Mouse (Mus musculus) testis, adult 2 months (tissue): ENCODE measurements at regions not wholly inside any gene's neighbourhood (a gene's known extent, or its start where the extent isn't known, plus 50 kb on each side); places are given as distances from the start of the nearest gene placed in this dataset.

Experiments
- CTCF ChIP-seq: fragments of 200-500 bp; IDR thresholded peaks from 2 replicates; pipeline ENCODE4 v1.5.1; 2012; ENCODE audit warnings: low read depth, mild to moderate bottlenecking, inconsistent platforms, low read length, moderate library complexity; ENCODE audit not compliant: control insufficient read depth, insufficient read depth, insufficient replicate concordance
- POLR2A ChIP-seq: fragments of 200-500 bp; IDR thresholded peaks from 2 replicates; pipeline ENCODE4 v1.6.1; 2012; ENCODE audit warnings: low read depth, mild to moderate bottlenecking, inconsistent platforms, low read length, moderate library complexity; ENCODE audit not compliant: control insufficient read depth

GRCm38 (mm10) chr10:57156912-57157311 lies 329.3 kb upstream of the Hsf2 start:
- TF ChIP-seq CTCF (no peak), POLR2A (no peak)
